Mouse (Mus musculus): ENCODE results near the gene Snupn. TPM values are rescaled to one million over a fixed set of nuclear protein-coding genes. Genes with fewer than 3 reads are reported as not detected.
"Not testable (repeated sequence)": the region's sequence is repeated elsewhere in the genome, so short reads cannot be mapped to it uniquely, and the experiment has no call there.

Snupn gene
- polyA plus RNA-seq, 1 experiment from 2014 or later: 28.4 TPM

GRCm38 (mm10) chr9:56937223-56938160 is 13.2 kb upstream of the Snupn start, which contains the start of gene Imp3:
TSS of gene Imp3 (plus strand) at chr9:56937475.
- WGBS: under 1% methylated on average over 73 of the region's 73 CpGs
- Histone ChIP-seq H3K4me1 (peaks cover 19% of the 10 kb centered on the region), H3K27ac (replicated peaks) (peak within 1 kb of the TSS; percentile 79), H3K4me3 (peak within 1 kb of the TSS; percentile 91), H3K36me3 (no peaks in the 10 kb centered on the region), H3K9ac (replicated peaks) (peak within 1 kb of the TSS; percentile 87), H3K4me2 (replicated peaks) (peak within 1 kb of the TSS; percentile 96), H3K27me3 (no peaks in the 10 kb centered on the region), H3K9me3 (no peaks in the 10 kb centered on the region)
- peak; percentile 95 for ATAC-seq (ENCODE audit: low FRiP score, low read depth)

GRCm38 (mm10) chr9:56938374-56938773 is 12.3 kb upstream of the Snupn start:
- no peak for ATAC-seq (ENCODE audit: low FRiP score, low read depth)
- Histone ChIP-seq H3K27me3 (no peaks in the 10 kb centered on the region), H3K36me3 (no peaks in the 10 kb centered on the region), H3K4me2 (replicated peaks) (peak overlapping the region; percentile 96), H3K27ac (replicated peaks) (no peak overlapping the region), H3K9me3 (no peaks in the 10 kb centered on the region), H3K9ac (replicated peaks) (peak overlapping the region; percentile 87), H3K4me1 (peaks cover 19% of the 10 kb centered on the region), H3K4me3 (peak overlapping the region; percentile 91)
- 9% methylated on average over 7 of the region's 7 CpGs for WGBS

DNA sequence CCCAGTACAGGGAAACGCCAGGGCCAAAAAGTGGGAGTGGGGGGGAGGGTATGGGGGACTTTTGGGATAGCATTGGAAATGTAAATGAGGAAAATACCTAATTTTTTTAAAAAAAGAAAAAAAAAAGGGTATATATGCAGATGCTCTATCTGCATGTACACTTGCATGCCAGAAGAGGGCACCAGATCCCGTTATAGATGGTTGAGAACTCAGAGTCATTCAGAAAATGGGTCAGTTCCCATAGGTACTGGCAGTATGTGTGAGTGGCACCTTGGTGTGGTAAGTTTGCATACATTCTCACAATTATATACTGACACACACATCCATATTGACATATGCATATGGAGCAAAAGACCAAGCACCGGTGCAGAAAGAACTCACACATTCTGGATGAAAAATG is 3.2 kb upstream of the Snupn start:
- not testable (repeated sequence) for H3K27ac ChIP-seq (replicated peaks); H3K9ac ChIP-seq (replicated peaks); ATAC-seq (ENCODE audit: low FRiP score, low read depth); H3K36me3 ChIP-seq; H3K9me3 ChIP-seq; H3K4me3 ChIP-seq; H3K27me3 ChIP-seq; H3K4me2 ChIP-seq (replicated peaks)
- peaks cover 13% of the 10 kb centered on the region; the same call in 1 of the 2 replicates for H3K4me1 ChIP-seq
- 26% methylated on average over 3 of the region's 3 CpGs for WGBS

- not testable (repeated sequence) for H3K36me3 ChIP-seq; H3K9me3 ChIP-seq; ATAC-seq (ENCODE audit: low FRiP score, low read depth); H3K27ac ChIP-seq (replicated peaks); H3K9ac ChIP-seq (replicated peaks); H3K4me3 ChIP-seq; H3K27me3 ChIP-seq; H3K4me2 ChIP-seq (replicated peaks)
- H3K4me1 ChIP-seq: peaks cover 13% of the 10 kb centered on the region; the same call in 1 of the 2 replicates
- 94% methylated on average over 5 of the region's 5 CpGs for WGBS
Observed at GRCm38 (mm10) chr9:56948699-56949098, 2.0 kb upstream of the Snupn start.

- ATAC-seq (ENCODE audit: low FRiP score, low read depth): no peak
- Histone ChIP-seq H3K27ac (replicated peaks) (no peak overlapping the region), H3K36me3 (no peaks in the 10 kb centered on the region), H3K4me1 (peaks cover 13% of the 10 kb centered on the region; the same call in 1 of the 2 replicates), H3K4me2 (replicated peaks) (peak overlapping the region; percentile 86), H3K9ac (replicated peaks) (peak overlapping the region; percentile 83; the same call in 1 of the 2 replicates), H3K27me3 (no peaks in the 10 kb centered on the region), H3K4me3 (peak overlapping the region; percentile 68), H3K9me3 (no peaks in the 10 kb centered on the region)
- WGBS: 33% methylated on average over 13 of the region's 13 CpGs
Observed at GRCm38 (mm10) chr9:56949767-56950166, 911 bp upstream of the Snupn start.

DNA sequence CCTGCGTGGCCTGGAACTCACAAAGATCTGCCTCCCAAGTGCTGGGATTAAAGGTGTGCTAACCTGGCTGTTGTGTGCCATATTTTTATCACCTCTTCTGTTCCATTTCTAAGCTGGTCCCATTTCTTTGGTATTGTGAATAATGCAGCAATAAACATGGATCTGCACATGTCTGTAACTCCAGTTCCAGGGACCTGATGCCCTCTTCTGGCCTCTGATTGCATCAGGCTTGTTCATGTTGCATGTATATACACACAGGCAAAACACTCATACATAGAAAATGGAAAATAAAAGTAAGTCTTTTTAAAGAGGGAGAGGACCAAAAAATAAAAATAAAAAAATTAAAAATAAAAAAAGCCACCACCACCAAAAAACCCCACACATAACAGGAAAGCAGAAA is 2.9 kb downstream of the Snupn start:
- no peaks in the 10 kb centered on the region for H3K9me3 ChIP-seq
- H3K4me2 ChIP-seq (replicated peaks): no peak overlapping the region
- peaks cover 13% of the 10 kb centered on the region; the same call in 1 of the 2 replicates for H3K4me1 ChIP-seq
- WGBS: 83% methylated on average over 1 of the region's 1 CpGs
- H3K27ac ChIP-seq (replicated peaks): no peak overlapping the region
- no peak overlapping the region for H3K4me3 ChIP-seq
- H3K36me3 ChIP-seq: 0 out of 2 replicates have a peak, but pooled peaks cover 3% of the 10 kb centered on the region
- no peaks in the 10 kb centered on the region for H3K27me3 ChIP-seq
- H3K9ac ChIP-seq (replicated peaks): no peak overlapping the region
- ATAC-seq (ENCODE audit: low FRiP score, low read depth): no peak

- H3K9ac ChIP-seq (replicated peaks): no peak overlapping the region
- ATAC-seq (ENCODE audit: low FRiP score, low read depth): no peak
- 87% methylated on average over 7 of the region's 7 CpGs for WGBS
Observed at GRCm38 (mm10) chr9:56956966-56957675, 6.4 kb downstream of the Snupn start.

GRCm38 (mm10) chr9:56958689-56959088 is 8.0 kb downstream of the Snupn start:
- peaks cover 30% of the 10 kb centered on the region for H3K36me3 ChIP-seq
- H3K9me3 ChIP-seq: 0 out of 2 replicates have a peak, but pooled peaks cover 3% of the 10 kb centered on the region
- no peaks in the 10 kb centered on the region for H3K4me1 ChIP-seq
- ATAC-seq (ENCODE audit: low FRiP score, low read depth): no peak
- 84% methylated on average over 2 of the region's 2 CpGs for WGBS
- no peak overlapping the region for H3K9ac ChIP-seq (replicated peaks)
- no peak overlapping the region for H3K27ac ChIP-seq (replicated peaks)
- H3K4me3 ChIP-seq: no peak overlapping the region
- H3K4me2 ChIP-seq (replicated peaks): no peak overlapping the region
- no peaks in the 10 kb centered on the region for H3K27me3 ChIP-seq

More at GRCm38 (mm10) chr9:56956966-56957675, 6.4 kb downstream of the Snupn start:
- Histone ChIP-seq H3K4me1 (no peaks in the 10 kb centered on the region), H3K9me3 (0 out of 2 replicates have a peak, but pooled peaks cover 3% of the 10 kb centered on the region), H3K27me3 (no peaks in the 10 kb centered on the region), H3K4me3 (no peak overlapping the region), H3K27ac (replicated peaks) (no peak overlapping the region), H3K36me3 (peaks cover 17% of the 10 kb centered on the region), H3K4me2 (replicated peaks) (no peak overlapping the region)

DNA sequence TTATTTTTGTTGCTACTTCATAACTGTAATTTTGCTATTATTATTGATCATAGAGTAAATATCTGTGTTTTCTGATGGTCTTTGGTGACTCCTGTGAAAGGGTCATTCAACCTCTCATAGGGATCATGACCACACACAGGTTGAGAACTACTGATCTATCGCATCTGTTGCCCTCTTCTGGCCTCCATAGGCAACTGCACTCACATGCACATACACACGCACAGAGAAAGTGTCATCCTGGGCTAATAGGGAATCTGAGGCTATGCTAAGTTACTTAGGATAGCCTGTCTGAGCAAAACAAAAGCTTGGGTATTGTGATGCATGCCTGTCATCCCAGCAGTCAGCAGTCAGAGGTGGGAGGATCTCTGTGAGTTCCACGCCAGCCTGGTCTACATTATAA is 10.9 kb downstream of the Snupn start:
- no peak overlapping the region for H3K4me3 ChIP-seq
- H3K27me3 ChIP-seq: no peaks in the 10 kb centered on the region
- no peak for ATAC-seq (ENCODE audit: low FRiP score, low read depth)
- 0 out of 2 replicates have a peak, but pooled peaks cover 3% of the 10 kb centered on the region for H3K9me3 ChIP-seq
- no peak overlapping the region for H3K27ac ChIP-seq (replicated peaks)
- 94% methylated on average over 3 of the region's 3 CpGs for WGBS
- peaks cover 39% of the 10 kb centered on the region for H3K36me3 ChIP-seq
- H3K9ac ChIP-seq (replicated peaks): no peak overlapping the region
- no peaks in the 10 kb centered on the region for H3K4me1 ChIP-seq
- no peak overlapping the region for H3K4me2 ChIP-seq (replicated peaks)

GRCm38 (mm10) chr9:56970158-56970557 is 19.5 kb downstream of the Snupn start:
- peaks cover 15% of the 10 kb centered on the region for H3K36me3 ChIP-seq
- no peaks in the 10 kb centered on the region for H3K4me1 ChIP-seq
- ATAC-seq (ENCODE audit: low FRiP score, low read depth): no peak
- H3K27ac ChIP-seq (replicated peaks): no peak overlapping the region
- no peaks in the 10 kb centered on the region for H3K27me3 ChIP-seq
- no peak overlapping the region for H3K4me3 ChIP-seq
- no peak overlapping the region for H3K4me2 ChIP-seq (replicated peaks)
- WGBS: 87% methylated on average over 2 of the region's 2 CpGs
- H3K9ac ChIP-seq (replicated peaks): no peak overlapping the region
- no peaks in the 10 kb centered on the region for H3K9me3 ChIP-seq

DNA sequence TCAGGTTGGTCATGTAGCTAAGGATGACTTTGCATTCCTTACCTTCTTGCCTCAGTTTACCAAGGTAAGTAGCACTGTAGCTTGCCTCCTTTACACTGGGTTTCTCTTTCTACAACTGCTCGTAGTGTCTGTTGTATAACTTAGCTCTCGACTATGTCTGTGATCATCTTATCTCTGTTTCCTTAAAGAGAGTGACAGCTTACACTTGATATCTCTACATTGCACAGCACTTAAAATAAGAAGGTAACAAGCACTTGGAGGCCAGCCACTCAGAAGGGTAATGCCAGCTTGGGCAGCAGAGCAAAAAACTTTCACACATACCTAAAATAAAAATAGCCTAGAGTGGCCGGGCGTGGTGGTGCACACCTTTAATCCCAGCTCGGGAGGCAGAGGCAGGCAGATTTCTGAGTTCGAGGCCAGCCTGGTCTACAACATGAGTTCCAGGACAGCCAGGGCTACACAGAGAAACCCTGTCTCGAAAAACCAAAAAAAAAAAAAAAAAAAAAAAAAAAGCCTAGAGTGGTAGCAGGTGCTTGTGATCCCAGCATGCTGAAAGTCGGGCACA is 23.4 kb downstream of the Snupn start:
- H3K4me1 ChIP-seq: no peaks in the 10 kb centered on the region
- peaks cover 12% of the 10 kb centered on the region for H3K36me3 ChIP-seq
- 86% methylated on average over 8 of the region's 8 CpGs for WGBS
- no peak overlapping the region for H3K9ac ChIP-seq (replicated peaks)
- no peak for ATAC-seq (ENCODE audit: low FRiP score, low read depth)
- no peak overlapping the region for H3K4me3 ChIP-seq
- H3K27me3 ChIP-seq: no peaks in the 10 kb centered on the region
- H3K4me2 ChIP-seq (replicated peaks): no peak overlapping the region
- no peaks in the 10 kb centered on the region for H3K9me3 ChIP-seq
- no peak overlapping the region for H3K27ac ChIP-seq (replicated peaks)
